Mouse (Mus musculus) heart, postnatal 0 days (tissue): ENCODE measurements at regions not wholly inside any gene's neighbourhood (a gene's known extent, or its start where the extent isn't known, plus 50 kb on each side); places are given as distances from the start of the nearest gene placed in this dataset.

Experiments
- CTCF ChIP-seq: IDR thresholded peaks from 2 replicates; pipeline ENCODE4 v1.5.1; 2016; ENCODE audit warnings: antibody characterized with exemption, control low read depth, low read depth
- EP300 ChIP-seq: IDR thresholded peaks from 2 replicates; pipeline ENCODE4 v1.6.1; 2016; ENCODE audit warnings: antibody characterized with exemption, low read depth

GRCm38 (mm10) chr19:27663296-27663695 is 233.7 kb upstream of the Pum3 start:
- TF ChIP-seq CTCF = no peak
- TF ChIP-seq EP300 = no peak
